Mouse (Mus musculus) embryo, embryonic 11.5 days (tissue): ENCODE measurements at regions not wholly inside any gene's neighbourhood (a gene's known extent, or its start where the extent isn't known, plus 50 kb on each side); places are given as distances from the start of the nearest gene placed in this dataset.
"Not testable (repeated sequence)": the region's sequence is repeated elsewhere in the genome, so short reads cannot be mapped to it uniquely, and the experiment has no call there.

Source experiments
- DNase-seq: peaks from one replicate; pipeline ENCODE4 v3.0.0-alpha.2; 2012; ENCODE audit warnings: low read depth, low spot score

- DNase-seq = peak; percentile 66
Observed at GRCm38 (mm10) chr3:31603237-31603636, 293.1 kb upstream of the Slc7a14 start.

GRCm38 (mm10) chr3:31596581-31596980, 286.4 kb upstream of the Slc7a14 start:
- DNase-seq = not testable (repeated sequence)

- DNase-seq = no peak
Observed at GRCm38 (mm10) chr3:31585971-31586370, 275.8 kb upstream of the Slc7a14 start.

GRCm38 (mm10) chr3:31573849-31574248, 263.7 kb upstream of the Slc7a14 start:
- DNase-seq = no peak
